Mouse (Mus musculus): ENCODE data around the gene Prok2.
A peak's percentile ranks its signal among the peaks of the same experiment; 100 is the strongest.

The Prok2 gene

DNA sequence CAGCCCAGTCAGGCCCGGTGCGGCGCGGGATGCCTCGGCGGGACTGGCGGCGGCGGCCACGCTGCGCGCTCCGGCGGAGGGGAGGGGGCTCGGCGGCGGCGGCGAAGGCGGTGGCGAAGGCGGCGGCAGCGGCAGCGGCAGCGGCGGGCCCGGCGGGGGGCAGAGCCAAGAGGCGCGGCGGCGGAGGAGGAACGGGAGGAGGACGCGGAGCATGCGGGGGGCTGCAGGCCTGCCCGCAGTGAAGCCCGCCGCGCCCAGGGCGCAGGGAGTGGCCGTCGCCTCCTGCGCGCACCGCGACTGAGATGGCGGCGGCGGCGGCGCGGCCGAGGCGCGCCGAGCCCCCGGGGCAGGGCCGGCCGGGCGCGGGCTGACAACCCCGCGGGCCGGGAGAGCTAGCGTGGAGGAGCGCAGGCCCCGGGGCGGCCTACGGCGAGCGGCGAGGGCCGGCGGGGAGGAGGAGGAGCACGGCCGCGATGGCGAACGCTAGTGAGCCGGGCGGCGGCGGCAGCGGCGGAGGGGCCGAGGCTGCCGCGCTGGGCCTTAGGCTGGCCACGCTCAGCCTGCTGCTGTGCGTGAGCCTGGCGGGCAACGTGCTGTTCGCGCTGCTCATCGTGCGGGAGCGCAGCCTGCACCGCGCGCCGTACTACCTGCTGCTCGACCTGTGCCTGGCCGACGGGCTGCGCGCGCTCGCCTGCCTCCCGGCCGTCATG lies 33.8 kb downstream of the Prok2 start, which contains the start of gene Gpr27:
Gene Gpr27, plus strand, starts transcription at position 474 of the 710 bp plus-strand sequence.
- DNase-seq = peak; percentile 61

DNA sequence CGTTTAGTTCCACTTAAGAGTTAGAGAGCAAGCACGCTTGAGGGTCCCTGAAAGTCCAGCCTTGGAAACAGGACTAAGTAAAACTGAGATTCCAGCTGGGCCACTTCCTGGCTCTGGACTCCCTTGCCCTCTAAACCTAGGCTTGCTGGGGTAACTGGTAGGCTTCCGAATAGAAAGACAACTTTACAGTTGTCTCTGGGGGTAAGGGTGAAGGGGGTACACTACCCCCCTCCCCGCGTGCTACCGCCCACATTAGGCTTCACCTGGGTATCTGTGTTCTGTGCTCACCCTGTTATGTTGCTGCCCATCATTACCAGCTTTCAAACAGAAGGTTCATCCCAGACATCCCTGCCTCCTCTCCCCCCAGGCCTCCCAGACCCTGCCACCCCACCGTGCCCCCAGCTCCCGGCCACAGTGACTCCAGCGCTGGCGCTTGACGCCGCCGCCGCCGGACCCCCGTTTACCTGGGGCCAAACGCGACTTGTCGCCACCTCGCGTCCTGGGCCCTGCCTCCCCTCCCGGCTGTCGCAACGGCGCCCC lies 34.5 kb downstream of the Prok2 start:
- no peak for DNase-seq

GRCm38 (mm10) chr6:99688513-99688912 lies 37.7 kb downstream of the Prok2 start:
- no peak for DNase-seq

- DNase-seq = no peak
Measured at GRCm38 (mm10) chr6:99684899-99685298, 41.3 kb downstream of the Prok2 start.

GRCm38 (mm10) chr6:99683974-99684373 lies 42.2 kb downstream of the Prok2 start:
- no peak for DNase-seq

DNA sequence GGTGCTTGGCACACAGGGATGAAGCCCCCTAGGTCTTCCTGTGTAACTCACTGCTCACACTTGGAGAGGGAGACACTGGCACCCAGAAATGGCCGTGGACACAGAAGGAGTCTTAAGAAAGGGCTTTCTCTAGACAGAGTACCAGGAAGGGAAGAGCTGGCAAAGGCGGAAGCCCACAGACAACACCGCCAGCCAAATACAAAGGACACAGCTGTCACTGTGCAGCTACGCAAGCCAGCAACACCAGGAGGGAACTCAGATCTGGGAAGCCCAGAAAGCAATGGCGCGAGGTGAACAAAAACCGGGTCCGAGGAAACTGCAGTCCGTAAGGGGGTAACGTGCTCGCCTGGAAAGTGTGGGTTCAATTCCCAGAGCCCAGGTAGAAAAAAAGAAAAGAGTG lies 48.1 kb downstream of the Prok2 start:
- DNase-seq = no peak

- no peak for DNase-seq
Measured at GRCm38 (mm10) chr6:99677325-99677724, 48.9 kb downstream of the Prok2 start.

- DNase-seq = no peak
Measured at GRCm38 (mm10) chr6:99674482-99674881, 51.7 kb downstream of the Prok2 start.

DNA sequence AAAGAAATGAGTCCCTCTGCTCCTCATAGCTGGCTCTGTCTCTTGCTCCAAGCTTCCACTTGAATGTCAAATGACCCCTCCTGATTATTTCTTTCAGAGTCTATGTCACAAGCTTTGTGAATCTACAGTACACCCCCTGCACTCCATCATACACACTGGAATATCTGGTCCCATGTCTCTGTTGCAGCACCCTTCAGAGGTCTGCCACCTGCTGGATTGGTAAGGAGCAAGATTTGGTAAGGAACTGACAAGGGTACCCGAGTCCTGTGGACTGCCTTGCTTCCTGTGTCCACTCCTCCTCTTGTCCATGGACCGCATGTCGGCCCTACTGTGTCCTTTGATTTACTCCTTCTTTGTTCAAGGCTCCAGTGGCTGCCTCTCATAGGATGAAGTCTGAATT lies 54.4 kb downstream of the Prok2 start:
- DNase-seq = no peak

- DNase-seq = peak; percentile 55
Measured at GRCm38 (mm10) chr6:99670481-99671119, 55.6 kb downstream of the Prok2 start.

- DNase-seq = peak; percentile 77
Measured at GRCm38 (mm10) chr6:99669481-99670325, 56.5 kb downstream of the Prok2 start.

- DNase-seq = no peak
Measured at GRCm38 (mm10) chr6:99667290-99667689, 58.9 kb downstream of the Prok2 start.

GRCm38 (mm10) chr6:99666318-99667171 lies 59.6 kb downstream of the Prok2 start, which contains the start of the genes Eif4e3 and Gm20696:
Gene Eif4e3 (minus strand): TSS chr6:99666771.
Gene Gm20696 (minus strand): TSS chr6:99666797.
- no peak for DNase-seq

DNA sequence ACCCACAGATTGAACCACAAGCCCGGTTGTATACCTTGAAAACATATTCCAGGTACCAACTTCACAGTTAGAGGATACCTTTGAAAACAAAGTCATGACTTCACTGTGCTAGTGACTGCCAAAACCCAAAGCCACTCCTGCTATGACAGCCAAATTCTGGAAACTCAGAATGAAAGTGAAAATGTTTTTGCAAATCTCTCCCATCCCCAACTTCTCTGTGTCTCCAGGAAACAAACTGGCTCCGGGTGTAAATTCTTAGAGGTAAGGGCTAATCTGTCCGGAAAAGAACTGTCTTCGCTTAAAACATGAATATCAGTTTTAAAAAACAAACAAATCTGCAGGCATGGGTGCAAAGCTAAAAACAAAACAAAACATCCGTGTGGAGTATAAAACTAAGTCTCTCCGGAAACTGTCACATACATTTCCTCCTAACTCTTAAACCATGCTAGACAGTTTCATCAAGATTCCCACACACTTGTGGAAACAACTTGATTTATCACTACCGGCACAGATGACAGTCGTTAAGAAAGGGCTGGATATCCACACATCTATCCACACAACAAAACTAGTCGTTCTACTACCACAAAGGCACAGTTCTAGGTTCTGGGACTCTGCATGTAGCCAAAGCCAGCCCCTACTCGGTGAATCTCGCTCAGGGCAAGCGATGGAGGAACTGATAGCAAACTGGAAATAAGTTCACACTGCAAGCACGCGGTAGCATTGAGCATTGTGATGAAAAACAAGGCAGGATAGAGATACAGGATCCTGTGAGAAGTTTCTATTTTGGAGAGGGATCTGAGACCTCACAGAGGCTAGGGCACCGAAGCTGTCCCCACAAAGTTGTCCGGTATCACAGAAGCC lies 60.5 kb downstream of the Prok2 start:
- DNase-seq = no peak

- no peak for DNase-seq
Measured at GRCm38 (mm10) chr6:99663232-99663631, 63.0 kb downstream of the Prok2 start.

Data from right cerebral cortex, postnatal 14 days (tissue).